Mouse (Mus musculus) v-Abl transformed pro-B cells (cell line): Measurements from ENCODE around the gene Bud23.
"Not testable (repeated sequence)": the region's sequence is repeated elsewhere in the genome, so short reads cannot be mapped to it uniquely, and the experiment has no call there.

Experiments used
- in situ Hi-C, 2 experiments: fragments of 400-800 bp; cut with MboI; formaldehyde crosslinking; loops; one replicate each; pipeline ENCODE4 v1.15.1; 2025; ENCODE audit not compliant: unreplicated experiment in 2 of 2

Gene Bud23

DNA sequence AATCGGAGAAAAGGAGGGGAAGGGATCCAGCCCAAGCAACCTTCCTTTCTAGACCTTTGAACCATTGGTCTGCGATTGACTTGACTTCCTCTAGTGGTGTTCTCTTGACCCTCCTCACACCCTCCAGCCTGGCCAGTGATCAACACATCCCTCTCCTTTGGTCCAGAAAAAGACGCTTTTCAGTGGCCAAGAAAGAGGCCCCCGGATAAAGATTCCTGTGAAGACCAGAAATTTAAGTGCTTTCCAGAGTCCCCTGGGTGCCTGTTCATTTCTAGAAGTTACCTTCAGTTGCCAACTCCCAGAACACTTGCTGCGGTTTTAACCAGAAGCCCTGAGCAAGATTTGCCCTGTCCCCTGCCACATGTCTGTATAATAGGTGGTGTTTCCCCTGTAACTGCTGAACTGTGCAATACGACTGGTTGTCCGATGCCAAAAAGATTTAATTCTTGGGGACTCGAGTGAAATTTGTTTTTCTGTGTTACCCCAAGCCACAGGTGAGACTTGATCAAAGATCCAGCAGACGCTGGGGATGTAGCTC lies at the start of gene Bud23:
Gene Bud23 (minus strand): TSS at position 51 of the 538 bp plus-strand sequence.
- in situ Hi-C loops, result not testable (repeated sequence)

GRCm38 (mm10) chr5:135113782-135114181 lies 49.0 kb upstream of the Bud23 start:
- in situ Hi-C loops, result loop anchor here (10.0 kb wide), 2 partner anchors 111 to 251 kb away; partner anchors contain the start of gene Nsun5 (in 1 of the 2)

DNA sequence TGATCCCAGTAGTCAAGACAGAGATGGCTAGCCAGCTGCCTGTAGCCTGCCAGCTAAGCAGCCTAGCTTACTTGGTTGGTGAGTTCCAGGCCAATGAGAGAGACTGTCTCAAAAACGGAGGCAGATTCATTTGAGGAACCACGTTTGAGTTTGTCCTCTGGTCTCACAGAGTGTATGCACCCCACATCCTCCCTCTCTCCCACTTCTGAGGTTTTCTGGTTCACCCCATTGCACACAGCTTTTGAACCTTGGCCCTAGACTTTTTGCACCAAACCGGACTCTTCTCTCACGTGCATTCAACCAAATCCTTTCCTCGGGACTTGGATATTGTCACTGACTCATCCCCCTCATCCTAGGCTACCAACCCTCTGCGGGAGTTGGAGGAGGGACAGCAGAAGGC lies 45.2 kb upstream of the Bud23 start:
- in situ Hi-C loops, result loop anchor here (10.0 kb wide), 3 partner anchors 115 to 255 kb away; partner anchors contain the start of gene Nsun5 (in 1 of the 2)

GRCm38 (mm10) chr5:135109426-135109825 lies 44.7 kb upstream of the Bud23 start:
- in situ Hi-C loops, result loop anchor here in 1 of 2 experiments (10.0 kb wide), 1 partner anchor 185 kb away; no protein-coding TSS in a partner anchor

DNA sequence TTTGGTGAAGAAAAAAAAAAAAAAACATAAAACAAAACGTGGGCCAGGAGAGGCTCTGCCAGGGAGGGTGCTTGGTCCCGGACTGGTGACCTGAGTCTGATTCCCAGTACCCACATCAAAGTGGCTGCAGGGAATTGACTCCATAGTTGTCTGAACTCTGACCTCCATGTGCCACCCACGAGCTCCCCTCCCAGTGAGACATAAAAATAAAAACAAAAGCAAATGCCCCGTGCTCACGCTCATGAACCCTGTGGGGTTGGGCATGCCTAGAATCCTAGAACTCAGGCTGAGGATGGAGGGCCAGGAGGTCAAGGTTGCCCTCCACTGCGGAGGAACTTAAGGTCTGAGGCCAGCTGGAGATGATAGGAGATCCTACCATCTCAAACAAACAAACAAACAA lies 44.3 kb upstream of the Bud23 start:
- in situ Hi-C loops, result loop anchor here in 1 of 2 experiments (10.0 kb wide), 1 partner anchor 184 kb away; no protein-coding TSS in a partner anchor

DNA sequence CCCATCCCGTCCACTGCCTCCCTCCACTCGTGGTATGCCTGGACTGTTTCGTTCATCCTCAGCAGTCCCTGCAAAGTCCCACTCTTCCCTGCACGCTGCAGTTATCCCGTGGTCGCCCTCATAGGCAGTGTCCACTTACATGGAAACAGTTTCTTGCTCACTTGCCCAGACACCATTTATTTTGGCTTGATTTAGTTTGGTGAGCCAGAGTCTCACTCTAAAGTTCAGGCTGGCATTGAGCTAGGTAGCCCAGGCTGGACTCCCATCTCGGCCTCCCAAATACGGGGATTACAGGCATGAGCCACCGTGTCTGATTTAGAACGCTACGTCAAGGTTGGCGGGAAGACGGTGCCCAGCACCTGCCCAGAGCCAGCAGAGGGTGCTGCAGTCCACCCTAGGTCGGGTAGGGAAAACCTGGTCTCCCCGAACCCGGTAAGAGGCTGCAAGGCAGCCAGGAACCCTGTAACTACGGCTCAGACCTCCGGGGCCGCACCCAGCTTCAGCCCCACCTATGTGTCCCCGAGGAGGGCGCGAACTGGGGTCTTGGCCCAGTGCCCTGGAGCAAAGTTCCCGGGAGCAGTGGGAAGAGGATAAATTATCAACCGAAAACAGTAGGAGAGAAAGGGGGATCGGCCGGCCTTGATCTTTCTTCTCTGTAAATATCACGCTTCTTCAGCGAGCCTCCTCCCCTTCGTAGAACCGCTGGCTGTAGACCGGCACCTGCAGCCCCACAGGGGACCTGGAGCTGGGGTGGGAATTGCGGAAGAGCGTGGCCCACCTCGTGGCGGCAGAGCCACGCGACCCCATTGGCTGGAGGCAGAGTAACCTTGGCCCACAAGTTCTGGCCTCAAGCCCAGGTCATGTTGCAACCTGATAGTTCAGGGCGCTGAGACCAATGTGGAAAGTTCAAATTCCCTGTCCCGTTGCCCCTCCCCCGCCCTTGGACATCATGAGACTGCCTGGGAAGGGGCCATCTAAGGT lies 43.1 kb upstream of the Bud23 start:
- in situ Hi-C loops, result loop anchor here in 1 of 2 experiments (10.0 kb wide), 1 partner anchor 183 kb away; no protein-coding TSS in a partner anchor

GRCm38 (mm10) chr5:135106758-135107256 lies 42.0 kb upstream of the Bud23 start:
- in situ Hi-C loops, result loop anchor here in 1 of 2 experiments (10.0 kb wide), 1 partner anchor 182 kb away; no protein-coding TSS in a partner anchor

DNA sequence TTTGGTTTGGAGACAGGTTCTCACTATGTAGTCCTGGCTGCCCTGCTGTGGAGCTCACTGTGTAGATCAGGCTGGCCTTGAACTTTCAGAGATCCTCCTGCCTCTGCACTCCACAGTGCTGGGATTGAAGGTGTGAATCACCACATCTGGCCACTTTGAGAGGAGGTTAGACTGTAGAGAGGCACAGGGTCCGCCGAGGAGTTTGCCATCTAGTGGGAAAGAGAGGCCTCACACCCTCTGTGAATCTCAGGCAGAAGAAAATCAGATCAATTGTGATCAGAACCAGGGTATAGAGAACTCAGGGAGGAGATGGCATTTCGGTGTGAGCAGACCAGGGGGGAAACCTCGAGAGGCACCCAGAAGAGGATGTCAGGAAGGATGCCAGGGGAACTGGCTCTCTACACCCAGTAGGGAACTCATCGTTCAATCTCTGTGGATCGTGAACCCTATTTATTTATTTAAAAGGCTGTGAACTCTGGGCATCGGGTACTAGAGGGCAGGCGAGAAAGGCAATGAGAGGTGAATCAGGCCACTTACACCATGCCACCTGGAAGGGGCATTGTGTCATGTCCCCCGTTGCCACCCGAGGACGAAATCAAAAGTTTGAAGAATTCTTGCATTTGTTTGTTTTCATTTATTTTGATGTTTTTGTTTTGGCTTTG lies 39.4 kb upstream of the Bud23 start:
- in situ Hi-C loops, result loop anchor here in 1 of 2 experiments (10.0 kb wide), 1 partner anchor 179 kb away; no protein-coding TSS in a partner anchor

- in situ Hi-C loops, result loop anchor here in 1 of 2 experiments (10.0 kb wide), 1 partner anchor 176 kb away; no protein-coding TSS in a partner anchor
These were observed 36.2 kb upstream of the Bud23 start for GRCm38 (mm10) chr5:135100981-135101380.

DNA sequence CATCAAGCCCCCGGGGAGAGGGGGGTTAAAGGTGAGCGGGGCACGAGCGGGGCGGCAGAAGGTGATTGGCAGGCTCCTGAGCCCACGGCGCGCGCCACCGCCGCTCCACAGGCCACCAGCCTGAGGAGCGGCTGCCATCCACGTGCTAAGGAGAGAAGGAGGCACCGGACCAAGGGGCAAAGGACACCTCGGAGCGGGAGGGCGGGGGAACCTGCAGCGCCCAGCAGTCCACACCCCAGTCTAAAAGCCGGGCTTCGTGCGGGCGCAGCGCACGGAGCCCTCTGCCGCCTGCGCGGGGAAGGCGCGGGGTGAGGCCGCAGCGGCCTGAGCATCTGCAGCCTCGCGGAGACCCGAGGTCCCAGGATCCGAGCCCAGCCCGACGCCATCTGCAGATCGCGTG lies 24.9 kb upstream of the Bud23 start, which contains the start of gene Mlxipl:
Gene Mlxipl (plus strand): TSS at position 238 of the 400 bp plus-strand sequence.
- in situ Hi-C loops, result no loop called here

GRCm38 (mm10) chr5:135086871-135087270 lies 22.1 kb upstream of the Bud23 start:
- in situ Hi-C loops, result no loop called here

DNA sequence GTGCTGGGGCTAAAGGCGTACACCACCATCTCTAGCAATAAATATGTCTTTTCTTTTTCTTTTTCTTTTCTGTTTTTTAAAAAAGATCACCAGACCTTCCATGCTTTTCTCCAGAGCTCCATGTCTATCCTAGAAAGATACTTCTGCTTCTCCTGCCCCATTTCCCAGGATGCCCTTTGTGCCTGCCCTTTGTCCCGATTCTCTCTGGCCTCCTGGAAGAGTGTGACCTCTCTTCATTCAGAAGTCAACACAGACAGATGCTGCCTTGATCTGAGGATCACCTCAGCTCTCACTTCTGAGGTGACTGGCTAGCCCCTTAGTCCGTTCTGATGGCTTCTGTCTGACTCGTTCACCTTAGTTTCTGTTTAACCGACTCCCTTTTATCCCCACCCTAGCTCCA lies 15.8 kb upstream of the Bud23 start:
- in situ Hi-C loops, result no loop called here

DNA sequence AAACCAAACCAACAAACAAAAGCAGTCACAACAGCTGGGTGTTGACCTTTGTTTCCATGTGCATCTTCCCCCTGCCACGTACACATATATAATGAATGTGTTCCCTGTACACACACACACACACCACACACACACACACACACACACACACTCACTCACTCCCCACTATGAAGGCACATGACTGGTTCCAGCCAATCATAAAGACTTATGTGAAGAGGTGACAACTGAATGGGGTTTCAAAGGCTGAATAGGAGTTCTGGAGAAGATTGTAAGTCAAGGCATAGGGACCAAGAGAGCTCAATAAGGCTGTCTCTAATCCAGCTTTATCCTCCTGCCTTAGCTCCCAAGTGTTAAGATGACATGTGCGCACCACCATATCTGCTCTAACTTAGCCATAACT lies 14.8 kb upstream of the Bud23 start:
- in situ Hi-C loops, result no loop called here

DNA sequence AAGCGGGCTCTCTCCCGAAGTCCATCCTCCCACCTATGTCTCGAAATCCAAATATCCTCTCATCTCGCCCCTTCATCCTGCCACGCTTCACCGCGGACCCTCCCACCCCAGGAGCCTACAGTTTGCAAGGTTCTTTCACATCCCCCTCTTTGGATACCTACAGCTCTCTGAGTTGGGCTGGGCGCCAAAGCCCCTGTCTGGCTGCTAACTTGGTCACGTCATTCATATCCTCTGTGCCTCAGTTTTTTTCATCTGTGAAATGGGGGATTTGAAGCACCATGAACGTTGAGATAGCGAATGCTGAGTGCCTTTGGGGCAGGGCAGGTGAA lies 13.7 kb upstream of the Bud23 start:
- in situ Hi-C loops, result no loop called here

- in situ Hi-C loops, result no loop called here
These were observed 13.1 kb upstream of the Bud23 start, which contains the start of gene Vps37d for GRCm38 (mm10) chr5:135077564-135078481. Vps37d (minus strand) TSS chr5:135078266.

GRCm38 (mm10) chr5:135076931-135077505 lies 12.3 kb upstream of the Bud23 start:
- in situ Hi-C loops, result no loop called here

DNA sequence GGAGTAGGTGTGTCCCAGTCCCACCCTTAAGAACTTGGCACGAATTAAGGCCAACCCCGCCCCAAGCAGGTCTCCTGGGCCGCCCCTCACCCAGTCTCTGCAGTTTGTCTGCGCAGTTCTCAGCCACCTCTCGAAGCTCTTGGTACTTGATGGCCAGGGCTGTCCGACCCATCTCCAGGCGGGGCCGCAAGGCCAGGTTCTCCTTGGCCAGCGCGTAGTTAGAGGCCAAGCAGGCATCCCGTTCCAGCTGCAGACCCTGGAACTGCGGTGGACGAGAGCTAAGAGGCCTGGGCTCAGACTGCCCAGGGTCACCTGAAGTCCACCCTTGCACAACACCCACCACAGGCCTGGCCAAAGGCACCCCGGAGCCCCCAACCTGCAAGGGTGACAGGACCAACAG lies 11.6 kb upstream of the Bud23 start:
- in situ Hi-C loops, result no loop called here

DNA sequence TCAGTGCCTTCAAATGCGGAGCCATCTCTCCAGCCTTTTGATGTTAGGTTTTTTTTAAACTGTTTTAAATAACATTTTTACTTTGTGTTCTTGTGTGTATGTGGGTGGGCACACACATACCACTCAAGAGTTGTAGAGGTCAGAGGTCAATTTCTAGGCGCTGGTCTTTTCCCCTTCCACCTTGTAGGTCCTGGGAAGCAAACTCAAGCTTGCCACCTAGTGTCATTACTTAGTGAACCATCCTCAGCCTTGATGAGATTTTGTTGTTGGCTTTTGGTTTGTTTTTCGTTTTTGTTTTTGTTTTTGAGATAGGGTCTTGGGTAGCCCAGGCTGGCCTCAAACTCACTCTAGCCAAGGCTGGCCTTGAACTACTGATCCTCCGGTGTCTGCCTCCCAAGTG lies 10.9 kb upstream of the Bud23 start:
- in situ Hi-C loops, result no loop called here
